Mouse (Mus musculus): ENCODE measurements around the gene Fkbp5. TPM values are rescaled to one million over a fixed set of nuclear protein-coding genes. Genes with fewer than 3 reads are reported as not detected.
"Not testable (repeated sequence)": the region's sequence is repeated elsewhere in the genome, so short reads cannot be mapped to it uniquely, and the experiment has no call there.

Gene Fkbp5
- total and polyA plus RNA-seq, 3 experiments: 14.4 to 31.4 (median 22.6) TPM

DNA sequence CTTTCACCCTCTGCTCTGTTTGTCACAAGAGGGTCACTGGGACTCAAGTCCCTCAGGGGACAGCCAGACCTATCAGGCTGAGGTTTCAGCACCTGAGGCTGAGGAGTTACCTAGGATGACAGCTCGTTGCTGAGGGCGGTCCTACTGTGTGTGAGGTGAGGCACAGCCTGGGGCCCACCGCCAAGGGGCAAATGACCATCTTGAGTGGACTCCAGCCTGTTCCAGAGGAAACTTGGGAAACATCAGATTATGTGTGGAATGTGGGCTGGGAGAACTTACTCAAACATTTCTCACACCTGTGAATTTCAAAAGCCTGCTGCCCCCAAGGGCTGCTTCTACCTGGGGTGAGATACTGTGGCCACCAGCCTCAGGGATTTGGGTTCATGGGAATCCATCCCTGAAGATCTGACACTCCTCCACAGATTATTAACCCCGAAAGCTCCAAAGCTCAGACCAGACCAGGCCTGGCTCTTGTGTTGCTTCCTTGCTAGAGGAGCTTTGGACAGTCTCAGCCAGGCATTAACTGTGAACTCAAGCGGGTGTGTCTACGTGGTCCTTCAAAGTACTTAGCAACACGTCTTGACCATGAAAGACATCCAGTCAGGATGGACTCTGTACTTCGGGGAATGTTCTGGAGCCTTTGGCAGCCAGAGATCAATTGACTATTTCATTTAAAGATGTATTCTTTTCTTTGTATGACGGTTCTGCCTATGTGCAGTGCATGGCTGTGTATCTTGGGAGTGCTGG lies 156.6 kb downstream of the Fkbp5 start:
- in situ Hi-C loops (cut with MboI; ENCODE audit: low pct_ligation_motif_present, low pct_unique_long_range_greater_than_20kb, low sequenced_read_pairs): no loop called here
- Histone ChIP-seq H3K4me2 (ENCODE audit: insufficient read depth, low read depth, poor library complexity, severe bottlenecking) (no peak overlapping the region), H3K27ac (ENCODE audit: insufficient read depth, low read depth) (no peak overlapping the region), H3K9me3 (replicated peaks; ENCODE audit: low read length) (no peaks in the 10 kb centered on the region), H3K27me3 (replicated peaks) (peaks cover 77% of the 10 kb centered on the region), H3K79me2 (replicated peaks; ENCODE audit: control insufficient read depth, extremely low read depth, insufficient read depth, poor library complexity, severe bottlenecking) (no peaks in the 10 kb centered on the region), H3K4me1 (ENCODE audit: control insufficient read depth in 1 of 2, insufficient read depth in 2 of 2) (peaks cover 2 to 4% of the 10 kb centered on the region in 2 experiments; a peak in 1 of 4 replicates), H3K4me3 (replicated peaks in 1 of 3; ENCODE audit: low read depth in 2 of 3, low read length in 2 of 3, poor library complexity in 1 of 3) (no peak overlapping the region), H3K9ac (ENCODE audit: insufficient read depth, low read depth) (no peak overlapping the region), H3K36me3 (replicated peaks in 1 of 2; ENCODE audit: control insufficient read depth in 1 of 2, insufficient read depth in 1 of 2, low read length in 1 of 2) (no peaks in the 10 kb centered on the region)
- dilution Hi-C loops (cut with MboI; ENCODE audit: extremely low pct_ligation_motif_present, extremely low pct_unique_long_range_greater_than_20kb, low sequenced_read_pairs): no loop called here
- no peak for DNase-seq (ENCODE audit: extremely low read depth)
- no peak for TF ChIP-seq HCFC1 (IDR thresholded peaks at IDR 0.05; ENCODE audit: low read depth, low read length)
- TF ChIP-seq CHD2 (IDR thresholded peaks at IDR 0.05; ENCODE audit: low read length): no peak
- TF ChIP-seq EP300 (IDR thresholded peaks at IDR 0.05; ENCODE audit: low read length): no peak
- no peak for TF ChIP-seq TBP (conservative IDR thresholded peaks at IDR 0.05; ENCODE audit: low read depth, low read length)
- no peak for TF ChIP-seq IRF4 (IDR thresholded peaks at IDR 0.05; ENCODE audit: low read depth, low read length)
- no peak for TF ChIP-seq ZKSCAN1 (IDR thresholded peaks at IDR 0.05; ENCODE audit: borderline replicate concordance, low read depth, low read length)
- no peak for TF ChIP-seq MAZ (IDR thresholded peaks at IDR 0.05; ENCODE audit: low read depth, low read length)
- no peak for TF ChIP-seq MAFK (IDR thresholded peaks at IDR 0.05; ENCODE audit: insufficient replicate concordance, low read length)
- TF ChIP-seq MXI1 (IDR thresholded peaks at IDR 0.05; ENCODE audit: low read depth, low read length): no peak
- no peak for TF ChIP-seq POLR2A (IDR thresholded peaks at IDR 0.05; ENCODE audit: low read depth, low read length)
- TF ChIP-seq E2F4 (IDR thresholded peaks at IDR 0.05; ENCODE audit: insufficient replicate concordance, low read depth, low read length): no peak
- no peak for TF ChIP-seq KAT2A (IDR thresholded peaks at IDR 0.05; ENCODE audit: insufficient replicate concordance, low read length)
- no peak for TF ChIP-seq USF2 (conservative IDR thresholded peaks at IDR 0.05; ENCODE audit: low read depth, low read length)
- TF ChIP-seq NRF1 (IDR thresholded peaks at IDR 0.05; ENCODE audit: low read depth, low read length): no peak
- TF ChIP-seq JUN (IDR thresholded peaks at IDR 0.05; ENCODE audit: insufficient read depth, low read depth, low read length): no peak
- no peak for TF ChIP-seq JUND (conservative IDR thresholded peaks at IDR 0.05; ENCODE audit: low read depth, low read length)
- TF ChIP-seq UBTF (IDR thresholded peaks at IDR 0.05; ENCODE audit: low read depth, low read length): no peak
- no peak for TF ChIP-seq MYC (IDR thresholded peaks at IDR 0.05; ENCODE audit: low read depth, low read length)
- no peak for TF ChIP-seq MEF2A (IDR thresholded peaks at IDR 0.05; ENCODE audit: borderline replicate concordance, low read depth, low read length)
- TF ChIP-seq ETS1 (conservative IDR thresholded peaks at IDR 0.05; ENCODE audit: low read depth, low read length): no peak

DNA sequence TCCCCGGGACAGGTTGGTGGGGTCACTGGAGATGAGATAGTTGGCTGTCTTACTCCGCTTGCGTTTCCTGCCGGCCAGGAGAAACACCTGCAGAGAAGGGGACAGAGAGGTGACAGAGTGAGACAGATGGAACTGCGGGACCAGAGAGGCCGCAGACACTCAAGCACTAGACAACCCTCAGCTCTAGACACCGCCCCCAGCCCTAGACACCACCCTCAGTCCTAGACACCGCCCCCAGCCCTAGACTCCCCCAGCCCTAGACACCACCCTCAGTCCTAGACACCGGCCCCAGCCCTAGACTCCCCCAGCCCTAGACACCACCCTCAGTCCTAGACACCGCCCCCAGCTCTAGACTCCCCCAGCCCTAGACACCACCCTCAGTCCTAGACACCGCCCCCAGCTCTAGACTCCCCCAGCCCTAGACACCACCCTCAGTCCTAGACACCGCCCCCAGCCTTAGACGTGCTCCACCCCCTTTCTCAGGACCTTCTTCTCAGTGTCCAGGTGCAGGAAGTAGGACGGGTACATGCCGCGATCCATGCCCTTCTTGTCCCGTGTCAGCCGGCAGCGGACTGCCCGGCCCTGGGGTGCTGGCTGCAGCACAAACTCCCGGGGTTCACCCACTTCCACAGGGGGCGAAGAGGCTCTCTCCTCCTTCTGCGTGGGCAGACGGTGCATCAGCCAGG lies 158.6 kb downstream of the Fkbp5 start:
- in situ Hi-C loops (cut with MboI; ENCODE audit: low pct_ligation_motif_present, low pct_unique_long_range_greater_than_20kb, low sequenced_read_pairs); dilution Hi-C loops (cut with MboI; ENCODE audit: extremely low pct_ligation_motif_present, extremely low pct_unique_long_range_greater_than_20kb, low sequenced_read_pairs): not testable (repeated sequence)
- H3K27me3 ChIP-seq (replicated peaks): peaks cover 79% of the 10 kb centered on the region

More for the DNA sequence above, 158.6 kb downstream of the Fkbp5 start:
- H3K79me2 ChIP-seq (replicated peaks; ENCODE audit: control insufficient read depth, extremely low read depth, insufficient read depth, poor library complexity, severe bottlenecking); H3K27ac ChIP-seq (ENCODE audit: insufficient read depth, low read depth); H3K9me3 ChIP-seq (replicated peaks; ENCODE audit: low read length); H3K36me3 ChIP-seq (replicated peaks in 1 of 2; ENCODE audit: control insufficient read depth in 1 of 2, insufficient read depth in 1 of 2, low read length in 1 of 2); DNase-seq (ENCODE audit: extremely low read depth); H3K4me2 ChIP-seq (ENCODE audit: insufficient read depth, low read depth, poor library complexity, severe bottlenecking); H3K9ac ChIP-seq (ENCODE audit: insufficient read depth, low read depth); H3K4me1 ChIP-seq (ENCODE audit: control insufficient read depth in 1 of 2, insufficient read depth in 2 of 2); H3K4me3 ChIP-seq (replicated peaks in 1 of 3; ENCODE audit: low read depth in 2 of 3, low read length in 2 of 3, poor library complexity in 1 of 3): not testable (repeated sequence)
